In the genomic region with DNA sequence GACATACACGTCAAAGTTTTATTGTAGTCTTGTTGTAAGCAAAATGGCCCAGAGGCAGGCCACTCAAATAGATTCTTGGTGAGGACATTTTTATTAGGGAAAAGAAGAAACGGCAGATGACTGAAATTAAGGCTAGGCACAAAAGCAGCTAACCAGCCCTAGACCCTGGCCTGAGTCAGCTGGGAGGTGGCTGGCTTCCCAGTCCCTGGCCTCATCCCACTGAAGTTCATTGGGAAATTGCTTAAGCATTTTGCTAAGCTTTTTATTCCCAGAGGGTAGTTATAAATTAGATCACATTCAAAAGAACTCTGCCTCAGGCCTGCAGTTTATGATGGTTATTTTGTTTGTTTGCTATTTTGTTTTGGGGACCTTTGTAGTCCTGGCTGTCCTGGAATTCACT, we compare ENCODE assay signal across 18 mouse cellular contexts. TPM values are rescaled to one million over a fixed set of nuclear protein-coding genes. Genes with fewer than 3 reads are reported as not detected.
DNase-seq lines count a peak whose midpoint lies in the region; ATAC-seq lines count a peak whose summit lies in the region.
"Had no signal": no experiment of that assay in that cellular context is flagged by ENCODE, and none has a peak within 500 bp of the region (broad histone marks: within the 10 kb centered on the region; RNA-seq: fewer than 3 reads in every experiment).

No protein-coding gene starts in this region.

- no peak overlapping the region for H3K27ac ChIP-seq in heart, embryonic 12.5 days (ENCODE audit: poor library complexity, severe bottlenecking)
- H3K27ac ChIP-seq: hindbrain, embryonic 14.5 days; limb, embryonic 15.5 days; lung, embryonic 15.5 days had no signal

- no peaks in the 10 kb centered on the region for H3K27me3 ChIP-seq in heart, embryonic 12.5 days (replicated peaks)
- H3K27me3 ChIP-seq: limb, embryonic 15.5 days; lung, embryonic 15.5 days had no signal

- H3K4me2 ChIP-seq in heart, embryonic 12.5 days = no peak overlapping the region
- H3K4me2 ChIP-seq: hindbrain, embryonic 14.5 days; limb, embryonic 15.5 days; lung, embryonic 15.5 days had no signal

- peak; percentile 72 to 82 for DNase-seq in heart, adult 18-20 months
- peak; percentile 36 for DNase-seq in ovary, postnatal 10 days (ENCODE audit: low spot score)
- no peak for DNase-seq in ovary, adult 18-20 months (ENCODE audit: low spot score)
- peak; percentile 82 for DNase-seq in gastrocnemius, postnatal 25 days
- peak; percentile 41 for DNase-seq in ovary, postnatal 36 days (ENCODE audit: low spot score)
- DNase-seq in yolk sac, embryonic 10.5 days (ENCODE audit: low spot score) = no peak
- DNase-seq: cerebellum, adult 2 months; thymus, adult 2 months had no signal

- H3K36me3 ChIP-seq in heart, embryonic 12.5 days = no peaks in the 10 kb centered on the region
- H3K36me3 ChIP-seq: limb, embryonic 15.5 days; lung, embryonic 15.5 days had no signal

- H3K4me1 ChIP-seq in heart, embryonic 12.5 days (replicated peaks) = no peaks in the 10 kb centered on the region; the same call in 1 of the 2 replicates

- no peak overlapping the region for H3K4me3 ChIP-seq in heart, embryonic 12.5 days
- H3K4me3 ChIP-seq: limb, embryonic 15.5 days; lung, embryonic 15.5 days had no signal

- H3K9ac ChIP-seq in heart, embryonic 12.5 days = no peak overlapping the region
- H3K9ac ChIP-seq: hindbrain, embryonic 14.5 days; limb, embryonic 15.5 days; lung, embryonic 15.5 days had no signal

- WGBS in heart, embryonic 12.5 days = 89% methylated on average over 2 of the region's 2 CpGs

- H3K9me3 ChIP-seq in heart, embryonic 12.5 days (replicated peaks) = no peaks in the 10 kb centered on the region
- H3K9me3 ChIP-seq: limb, embryonic 15.5 days; lung, embryonic 15.5 days had no signal

- ATAC-seq in heart, embryonic 12.5 days (ENCODE audit: insufficient number of reproducible peaks, low FRiP score) = no peak
- no peak for ATAC-seq in inflammation-experienced regulatory T-cells, adult 6 months
- ATAC-seq: forebrain, embryonic 14.5 days had no signal

RNA-seq across cellular contexts. Expression of a gene that starts 3.8 kb away (rescaled TPM):
- not detected for total RNA-seq in heart, adult 18-20 months (2021)
- polyA plus RNA-seq in heart, embryonic 12.5 days (2016; fragmentation: Nextera tagmentation; extraction: Ambion mirVana) = not detected in 2 replicates
- under 1 TPM; 0.20 to 0.32 TPM for total RNA-seq in gastrocnemius, postnatal 25 days (2021)
- not detected for polyA plus RNA-seq in inflammation-experienced regulatory T-cells, adult 6 months (2017; shearing (Covaris generic))
- total RNA-seq: granulocyte monocyte progenitor cell, adult 5-6 weeks; megakaryocyte progenitor cell, adult 5-6 weeks had no signal
- polyA plus RNA-seq: forebrain, embryonic 14.5 days; hindbrain, embryonic 14.5 days; limb, embryonic 15.5 days; lung, embryonic 15.5 days had no signal

RNA-seq across cellular contexts. Expression of a gene that starts 10.5 kb away (rescaled TPM):
- 1 to 10 TPM; 1.3 to 1.7 TPM for total RNA-seq in heart, adult 18-20 months (2021)
- 0.69 and 1.0 TPM in 2 replicates for polyA plus RNA-seq in heart, embryonic 12.5 days (2016; fragmentation: Nextera tagmentation; extraction: Ambion mirVana)
- 1 to 10 TPM; 2.1 to 2.3 TPM for total RNA-seq in gastrocnemius, postnatal 25 days (2021)
- polyA plus RNA-seq in inflammation-experienced regulatory T-cells, adult 6 months (2017; shearing (Covaris generic)) = not detected
- total RNA-seq: granulocyte monocyte progenitor cell, adult 5-6 weeks; monocyte, adult 5-6 weeks had no signal

RNA-seq across cellular contexts. Expression of a gene that starts 20.1 kb away (rescaled TPM):
- total RNA-seq in heart, adult 18-20 months (2021) = under 1 TPM in 1 of 2 experiments, not detected in 1; 0.47 TPM
- polyA plus RNA-seq in heart, embryonic 12.5 days (2016; fragmentation: Nextera tagmentation; extraction: Ambion mirVana) = not detected in 2 replicates
- total RNA-seq in gastrocnemius, postnatal 25 days (2021) = 1,000 to 10,000 TPM in 1 of 2 experiments, 100 to 1,000 TPM in 1; 167 to 1,046 TPM
- not detected for polyA plus RNA-seq in inflammation-experienced regulatory T-cells, adult 6 months (2017; shearing (Covaris generic))
- total RNA-seq: granulocyte monocyte progenitor cell, adult 5-6 weeks; megakaryocyte progenitor cell, adult 5-6 weeks; monocyte, adult 5-6 weeks had no signal
- polyA plus RNA-seq: large intestine, adult 2 months had no signal

RNA-seq across cellular contexts. Expression of a gene that starts 30.3 kb away (rescaled TPM):
- total RNA-seq in heart, adult 18-20 months (2021) = 1 to 10 TPM; 2.3 to 3.1 TPM
- 15.2 and 17.1 TPM in 2 replicates for polyA plus RNA-seq in heart, embryonic 12.5 days (2016; fragmentation: Nextera tagmentation; extraction: Ambion mirVana)
- total RNA-seq in gastrocnemius, postnatal 25 days (2021) = 1 to 10 TPM; 1.2 to 1.8 TPM
- under 1 TPM; 0.55 to 0.75 (median 0.65) TPM for polyA plus RNA-seq in inflammation-experienced regulatory T-cells, adult 6 months (2017; shearing (Covaris generic))
- total RNA-seq: monocyte, adult 5-6 weeks had no signal

RNA-seq across cellular contexts. Expression of a gene that starts 34.4 kb away (rescaled TPM):
- 10 to 100 TPM; 18.2 to 19.3 TPM for total RNA-seq in heart, adult 18-20 months (2021)
- polyA plus RNA-seq in heart, embryonic 12.5 days (2016; fragmentation: Nextera tagmentation; extraction: Ambion mirVana) = 22.0 TPM in 2 replicates
- total RNA-seq in gastrocnemius, postnatal 25 days (2021) = 10 to 100 TPM; 10.4 to 12.2 TPM
- polyA plus RNA-seq in inflammation-experienced regulatory T-cells, adult 6 months (2017; shearing (Covaris generic)) = 10 to 100 TPM in 2 of 3 experiments, 1 to 10 TPM in 1; 8.1 to 16.7 (median 11.9) TPM

Comparison
In these comparisons a context has a peak if more than half of its experiments do, and no peak if none do; other contexts are left out.
1. DNase-seq: peak in heart, adult 18-20 months (2 of 2), ovary, postnatal 10 days (single experiment), gastrocnemius, postnatal 25 days (single experiment) and ovary, postnatal 36 days (single experiment); none in ovary, adult 18-20 months (single experiment) and yolk sac, embryonic 10.5 days (single experiment).
2. RNA of a gene that starts 20.1 kb away (total RNA-seq): 167 to 1,046 TPM in gastrocnemius, postnatal 25 days; 0.47 TPM in heart, adult 18-20 months; every median in the first group is over 100 times any median in the second.